Mouse (Mus musculus): ENCODE data around the gene Card14. TPM values are rescaled to one million over a fixed set of nuclear protein-coding genes. Genes with fewer than 3 reads are reported as not detected.
A peak's percentile ranks its signal among the peaks of the same experiment; 100 is the strongest.

Card14 gene
- polyA plus RNA-seq, 1 experiment from 2014 or later: 0.38 TPM

- Histone ChIP-seq H3K9ac (replicated peaks; ENCODE audit: low read depth, low read length) (peak within 1 kb of the TSS; percentile 64), H3K27ac (ENCODE audit: low read length) (peak within 1 kb of the TSS; percentile 49; the same call in 1 of the 2 replicates), H3K4me3 (ENCODE audit: low read depth, low read length) (peak within 1 kb of the TSS; percentile 63), H3K36me3 (ENCODE audit: control insufficient read depth, insufficient read depth, low read length) (no peaks in the 10 kb centered on the region), H3K4me1 (ENCODE audit: control insufficient read depth, insufficient read depth, low read length) (peaks cover 10% of the 10 kb centered on the region), H3K4me2 (replicated peaks; ENCODE audit: low read depth, low read length) (peak within 1 kb of the TSS; percentile 79), H3K9me3 (ENCODE audit: control insufficient read depth, low read depth, low read length) (no peaks in the 10 kb centered on the region), H3K27me3 (ENCODE audit: control insufficient read depth, insufficient read depth, low read length) (no peaks in the 10 kb centered on the region)
- WGBS: under 1% methylated on average over 40 of the region's 40 CpGs
- ATAC-seq (ENCODE audit: insufficient number of reproducible peaks, insufficient read depth, low FRiP score, low read depth): peak; percentile 94
These were observed 48.1 kb downstream of the Card14 start, which contains the start of the genes Sgsh and Slc26a11 for GRCm38 (mm10) chr11:119355443-119356385. Sgsh (minus strand) TSS chr11:119355536. Slc26a11 (plus strand) TSS chr11:119355557.

- Histone ChIP-seq H3K4me1 (ENCODE audit: control insufficient read depth, insufficient read depth, low read length) (peaks cover 15% of the 10 kb centered on the region), H3K4me3 (ENCODE audit: low read depth, low read length) (no peak overlapping the region), H3K27ac (ENCODE audit: low read length) (no peak overlapping the region), H3K27me3 (ENCODE audit: control insufficient read depth, insufficient read depth, low read length) (no peaks in the 10 kb centered on the region), H3K36me3 (ENCODE audit: control insufficient read depth, insufficient read depth, low read length) (no peaks in the 10 kb centered on the region), H3K4me2 (replicated peaks; ENCODE audit: low read depth, low read length) (no peak overlapping the region), H3K9me3 (ENCODE audit: control insufficient read depth, low read depth, low read length) (no peaks in the 10 kb centered on the region), H3K9ac (replicated peaks; ENCODE audit: low read depth, low read length) (no peak overlapping the region)
- 91% methylated on average over 10 of the region's 10 CpGs for WGBS
- ATAC-seq (ENCODE audit: insufficient number of reproducible peaks, insufficient read depth, low FRiP score, low read depth): no peak
These were observed 51.5 kb downstream of the Card14 start for GRCm38 (mm10) chr11:119359089-119359488.

GRCm38 (mm10) chr11:119362769-119363533 is 55.4 kb downstream of the Card14 start:
- no peaks in the 10 kb centered on the region for H3K36me3 ChIP-seq (ENCODE audit: control insufficient read depth, insufficient read depth, low read length)
- no peak overlapping the region for H3K4me2 ChIP-seq (replicated peaks; ENCODE audit: low read depth, low read length)
- no peak overlapping the region for H3K9ac ChIP-seq (replicated peaks; ENCODE audit: low read depth, low read length)
- no peaks in the 10 kb centered on the region for H3K9me3 ChIP-seq (ENCODE audit: control insufficient read depth, low read depth, low read length)
- H3K27ac ChIP-seq (ENCODE audit: low read length): no peak overlapping the region
- 31% methylated on average over 11 of the region's 11 CpGs for WGBS
- peak; percentile 10; the same call in 1 of the 2 replicates for ATAC-seq (ENCODE audit: insufficient number of reproducible peaks, insufficient read depth, low FRiP score, low read depth)
- H3K4me3 ChIP-seq (ENCODE audit: low read depth, low read length): no peak overlapping the region
- 0 out of 2 replicates have a peak, but pooled peaks cover 5% of the 10 kb centered on the region for H3K4me1 ChIP-seq (ENCODE audit: control insufficient read depth, insufficient read depth, low read length)
- H3K27me3 ChIP-seq (ENCODE audit: control insufficient read depth, insufficient read depth, low read length): no peaks in the 10 kb centered on the region

- Histone ChIP-seq H3K4me1 (ENCODE audit: control insufficient read depth, insufficient read depth, low read length) (0 out of 2 replicates have a peak, but pooled peaks cover 5% of the 10 kb centered on the region), H3K27ac (ENCODE audit: low read length) (no peak overlapping the region), H3K36me3 (ENCODE audit: control insufficient read depth, insufficient read depth, low read length) (no peaks in the 10 kb centered on the region), H3K4me2 (replicated peaks; ENCODE audit: low read depth, low read length) (no peak overlapping the region), H3K9me3 (ENCODE audit: control insufficient read depth, low read depth, low read length) (no peaks in the 10 kb centered on the region), H3K9ac (replicated peaks; ENCODE audit: low read depth, low read length) (no peak overlapping the region), H3K27me3 (ENCODE audit: control insufficient read depth, insufficient read depth, low read length) (no peaks in the 10 kb centered on the region), H3K4me3 (ENCODE audit: low read depth, low read length) (no peak overlapping the region)
- 37% methylated on average over 11 of the region's 11 CpGs for WGBS
- ATAC-seq (ENCODE audit: insufficient number of reproducible peaks, insufficient read depth, low FRiP score, low read depth): peak; percentile 76; the same call in 1 of the 2 replicates
These were observed 56.1 kb downstream of the Card14 start for GRCm38 (mm10) chr11:119363534-119364145.

GRCm38 (mm10) chr11:119375425-119375824 is 67.9 kb downstream of the Card14 start:
- Histone ChIP-seq H3K4me3 (ENCODE audit: low read depth, low read length) (no peak overlapping the region), H3K4me2 (replicated peaks; ENCODE audit: low read depth, low read length) (no peak overlapping the region), H3K27me3 (ENCODE audit: control insufficient read depth, insufficient read depth, low read length) (no peaks in the 10 kb centered on the region), H3K36me3 (ENCODE audit: control insufficient read depth, insufficient read depth, low read length) (0 out of 2 replicates have a peak, but pooled peaks cover 4% of the 10 kb centered on the region), H3K9me3 (ENCODE audit: control insufficient read depth, low read depth, low read length) (no peaks in the 10 kb centered on the region), H3K4me1 (ENCODE audit: control insufficient read depth, insufficient read depth, low read length) (no peaks in the 10 kb centered on the region), H3K9ac (replicated peaks; ENCODE audit: low read depth, low read length) (no peak overlapping the region), H3K27ac (ENCODE audit: low read length) (no peak overlapping the region)
- WGBS: 77% methylated on average over 6 of the region's 6 CpGs
- ATAC-seq (ENCODE audit: insufficient number of reproducible peaks, insufficient read depth, low FRiP score, low read depth): no peak

- 91% methylated on average over 11 of the region's 11 CpGs for WGBS
- H3K27me3 ChIP-seq (ENCODE audit: control insufficient read depth, insufficient read depth, low read length): no peaks in the 10 kb centered on the region
- no peak overlapping the region for H3K4me3 ChIP-seq (ENCODE audit: low read depth, low read length)
- H3K4me1 ChIP-seq (ENCODE audit: control insufficient read depth, insufficient read depth, low read length): no peaks in the 10 kb centered on the region
- no peak overlapping the region for H3K4me2 ChIP-seq (replicated peaks; ENCODE audit: low read depth, low read length)
- no peaks in the 10 kb centered on the region for H3K9me3 ChIP-seq (ENCODE audit: control insufficient read depth, low read depth, low read length)
- H3K27ac ChIP-seq (ENCODE audit: low read length): no peak overlapping the region
- 0 out of 2 replicates have a peak, but pooled peaks cover 4% of the 10 kb centered on the region for H3K36me3 ChIP-seq (ENCODE audit: control insufficient read depth, insufficient read depth, low read length)
- H3K9ac ChIP-seq (replicated peaks; ENCODE audit: low read depth, low read length): no peak overlapping the region
- no peak for ATAC-seq (ENCODE audit: insufficient number of reproducible peaks, insufficient read depth, low FRiP score, low read depth)
These were observed 69.8 kb downstream of the Card14 start for GRCm38 (mm10) chr11:119377326-119377725.

GRCm38 (mm10) chr11:119378551-119378950 is 71.0 kb downstream of the Card14 start:
- ATAC-seq (ENCODE audit: insufficient number of reproducible peaks, insufficient read depth, low FRiP score, low read depth): no peak

More at GRCm38 (mm10) chr11:119378551-119378950, 71.0 kb downstream of the Card14 start:
- 0 out of 2 replicates have a peak, but pooled peaks cover 4% of the 10 kb centered on the region for H3K36me3 ChIP-seq (ENCODE audit: control insufficient read depth, insufficient read depth, low read length)
- no peaks in the 10 kb centered on the region for H3K4me1 ChIP-seq (ENCODE audit: control insufficient read depth, insufficient read depth, low read length)
- no peak overlapping the region for H3K4me3 ChIP-seq (ENCODE audit: low read depth, low read length)
- H3K9me3 ChIP-seq (ENCODE audit: control insufficient read depth, low read depth, low read length): no peaks in the 10 kb centered on the region
- H3K27ac ChIP-seq (ENCODE audit: low read length): no peak overlapping the region
- no peak overlapping the region for H3K4me2 ChIP-seq (replicated peaks; ENCODE audit: low read depth, low read length)
- no peaks in the 10 kb centered on the region for H3K27me3 ChIP-seq (ENCODE audit: control insufficient read depth, insufficient read depth, low read length)
- H3K9ac ChIP-seq (replicated peaks; ENCODE audit: low read depth, low read length): no peak overlapping the region
- 93% methylated on average over 1 of the region's 1 CpGs for WGBS

All from stomach, embryonic 14.5 days (tissue).